Mouse (Mus musculus): ENCODE data around the gene Frk. TPM values are rescaled to one million over a fixed set of nuclear protein-coding genes. Genes with fewer than 3 reads are reported as not detected.

The Frk gene
- polyA plus RNA-seq, 1 experiment from 2014 or later, result 19.9 TPM

DNA sequence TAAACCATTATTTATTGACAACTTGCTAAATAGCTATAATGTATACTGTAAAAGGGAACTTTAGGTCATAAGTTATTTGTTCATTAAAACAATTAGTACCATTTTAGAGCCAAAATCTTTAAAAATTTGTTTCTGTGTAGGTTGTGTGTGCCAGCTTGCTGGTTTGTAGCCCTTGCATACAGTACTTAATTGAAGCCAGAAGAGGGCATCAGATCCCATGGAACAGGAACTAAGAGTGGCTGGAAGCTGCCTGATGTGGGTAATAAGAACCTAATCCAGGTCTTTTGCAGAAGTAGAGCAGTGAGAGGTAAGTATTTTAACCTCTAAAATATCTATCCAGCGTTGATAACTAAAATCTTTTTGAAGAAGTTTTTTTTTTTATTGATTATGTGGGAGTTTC lies 155.0 kb downstream of the Frk start:
- H3K4me2 ChIP-seq (replicated peaks), result no peak overlapping the region
- 65% methylated on average over 1 of the region's 1 CpGs for WGBS
- no peak for ATAC-seq

More for the DNA sequence above, 155.0 kb downstream of the Frk start:
- H3K4me1 ChIP-seq (replicated peaks), result no peaks in the 10 kb centered on the region
- no peaks in the 10 kb centered on the region for H3K27me3 ChIP-seq (replicated peaks)
- no peak overlapping the region for H3K27ac ChIP-seq
- no peaks in the 10 kb centered on the region for H3K9me3 ChIP-seq
- H3K36me3 ChIP-seq, result no peaks in the 10 kb centered on the region
- H3K4me3 ChIP-seq (replicated peaks), result no peak overlapping the region
- no peak overlapping the region for H3K9ac ChIP-seq

Other genes starting within 250 kb of the Frk start
- gene Tspyl1, start 201.2 kb upstream of the Frk start, polyA plus RNA-seq (2015; fragmentation: Nextera tagmentation; extraction: Ambion mirVana), result 62.2 and 67.2 TPM in 2 replicates
- 14.2 and 18.8 TPM in 2 replicates for gene Tspyl4, start 186.0 kb upstream of the Frk start, polyA plus RNA-seq (2015; fragmentation: Nextera tagmentation; extraction: Ambion mirVana)
- gene Col10a1, start 93.4 kb upstream of the Frk start, polyA plus RNA-seq (2015; fragmentation: Nextera tagmentation; extraction: Ambion mirVana), result 0.11 and 0.20 TPM in 2 replicates
- gene Nt5dc1, start 64.8 kb upstream of the Frk start, polyA plus RNA-seq (2015; fragmentation: Nextera tagmentation; extraction: Ambion mirVana), result 11.7 and 12.2 TPM in 2 replicates